In genomic region chr1:160184506-160184905, GRCm38 (mm10) we compare ENCODE assay signal across 8 mouse cellular contexts. TPM values are rescaled to one million over a fixed set of nuclear protein-coding genes. Genes with fewer than 3 reads are reported as not detected.
A peak's percentile ranks its signal among the peaks of the same experiment; 100 is the strongest.
DNase-seq lines count a peak whose midpoint lies in the region; ATAC-seq lines count a peak whose summit lies in the region.

No protein-coding gene starts in this region.

- H3K36me3 ChIP-seq in heart, embryonic 12.5 days, result no peaks in the 10 kb centered on the region
- H3K36me3 ChIP-seq in forebrain, embryonic 11.5 days (ENCODE audit: control insufficient read depth, insufficient read depth, low read length), result no peaks in the 10 kb centered on the region
- no peaks in the 10 kb centered on the region for H3K36me3 ChIP-seq in intestine, embryonic 14.5 days (ENCODE audit: control insufficient read depth, insufficient read depth, low read length)

- WGBS in heart, embryonic 12.5 days, result 18% methylated on average over 5 of the region's 5 CpGs
- 20% methylated on average over 5 of the region's 5 CpGs for WGBS in forebrain, embryonic 11.5 days
- 13% methylated on average over 5 of the region's 5 CpGs for WGBS in intestine, embryonic 14.5 days

- peak overlapping the region; percentile 16; the same call in 1 of the 2 replicates for H3K4me2 ChIP-seq in heart, embryonic 12.5 days
- H3K4me2 ChIP-seq in forebrain, embryonic 11.5 days (ENCODE audit: low read depth, low read length, severe bottlenecking), result no peak overlapping the region
- H3K4me2 ChIP-seq in intestine, embryonic 14.5 days (ENCODE audit: low read length), result no peak overlapping the region

- H3K27ac ChIP-seq in heart, embryonic 12.5 days (ENCODE audit: poor library complexity, severe bottlenecking), result no peak overlapping the region
- H3K27ac ChIP-seq in forebrain, embryonic 11.5 days (ENCODE audit: low read depth, low read length), result no peak overlapping the region
- no peak overlapping the region for H3K27ac ChIP-seq in intestine, embryonic 14.5 days (ENCODE audit: low read depth)

- H3K27me3 ChIP-seq in heart, embryonic 12.5 days (replicated peaks), result no peaks in the 10 kb centered on the region
- no peaks in the 10 kb centered on the region for H3K27me3 ChIP-seq in forebrain, embryonic 11.5 days (ENCODE audit: control insufficient read depth, insufficient read depth, low read length)
- H3K27me3 ChIP-seq in intestine, embryonic 14.5 days (replicated peaks; ENCODE audit: control insufficient read depth, insufficient read depth, low read length), result no peaks in the 10 kb centered on the region

- no peaks in the 10 kb centered on the region for H3K9me3 ChIP-seq in heart, embryonic 12.5 days (replicated peaks)
- no peaks in the 10 kb centered on the region for H3K9me3 ChIP-seq in forebrain, embryonic 11.5 days (ENCODE audit: control insufficient read depth, low read length)
- H3K9me3 ChIP-seq in intestine, embryonic 14.5 days (ENCODE audit: control insufficient read depth, low read length), result no peaks in the 10 kb centered on the region

- no peak overlapping the region for H3K9ac ChIP-seq in heart, embryonic 12.5 days
- no peak overlapping the region for H3K9ac ChIP-seq in forebrain, embryonic 11.5 days (ENCODE audit: low read length)
- H3K9ac ChIP-seq in intestine, embryonic 14.5 days (ENCODE audit: low read length), result no peak overlapping the region

- no peaks in the 10 kb centered on the region for H3K4me1 ChIP-seq in heart, embryonic 12.5 days (replicated peaks)
- H3K4me1 ChIP-seq in forebrain, embryonic 11.5 days (replicated peaks; ENCODE audit: control insufficient read depth, insufficient read depth, low read length), result no peaks in the 10 kb centered on the region
- no peaks in the 10 kb centered on the region for H3K4me1 ChIP-seq in intestine, embryonic 14.5 days (replicated peaks; ENCODE audit: control insufficient read depth, insufficient read depth, low read length)

- intact Hi-C loops in left cerebral cortex, postnatal 4 days (cut with DNase I), result loop anchor here (5.0 to 10.0 kb wide), 4 partner anchors 82 to 1470 kb away; partner anchors contain the start of gene Tnr

- no peak for ATAC-seq in heart, embryonic 12.5 days (ENCODE audit: insufficient number of reproducible peaks, low FRiP score)
- peak; percentile 82 for ATAC-seq in forebrain, embryonic 11.5 days (replicated peaks; ENCODE audit: low FRiP score)
- ATAC-seq in intestine, embryonic 14.5 days (replicated peaks; ENCODE audit: low FRiP score, low TSS enrichment, low read depth), result 0 out of 2 replicates have a peak, but pooled peaks have one; percentile 82

- H3K4me3 ChIP-seq in heart, embryonic 12.5 days, result no peak overlapping the region
- H3K4me3 ChIP-seq in forebrain, embryonic 11.5 days (ENCODE audit: low read depth, low read length), result no peak overlapping the region
- H3K4me3 ChIP-seq in intestine, embryonic 14.5 days (ENCODE audit: low read depth, low read length), result no peak overlapping the region

- no peak for DNase-seq in heart, adult 8-10 months (ENCODE audit: low spot score)
- peak; percentile 27 for DNase-seq in adrenal gland, postnatal 14 days
- peak; percentile 67 for DNase-seq in forebrain, embryonic 11.5 days (ENCODE audit: low spot score)
- DNase-seq in intestine, embryonic 14.5 days (ENCODE audit: low spot score), result peak; percentile 77
- peak; percentile 22 for DNase-seq in left cerebral cortex, postnatal 4 days
- DNase-seq in naive thymus-derived CD4-positive, alpha-beta T cell, adult 2 months (ENCODE audit: low read depth), result peak; percentile 36
- no peak for DNase-seq in spleen, postnatal 36 days (ENCODE audit: low spot score in 2 of 2)

RNA-seq across cellular contexts. Expression of gene Mrps14, which starts 10.5 kb away (rescaled TPM):
- 184 and 185 TPM in 2 replicates for polyA plus RNA-seq in heart, embryonic 12.5 days (2016; fragmentation: Nextera tagmentation; extraction: Ambion mirVana)
- total RNA-seq in heart, adult 8-10 months (2022), result 100 to 1,000 TPM; 101 to 106 (median 101) TPM
- total RNA-seq in adrenal gland, postnatal 14 days (2021), result 96.4 and 112 TPM in 2 replicates
- polyA plus RNA-seq in forebrain, embryonic 11.5 days (2014; fragmentation: Nextera tagmentation; extraction: Ambion mirVana), result 225 and 235 TPM in 2 replicates
- 262 and 276 TPM in 2 replicates for polyA plus RNA-seq in intestine, embryonic 14.5 days (2014; fragmentation: Nextera tagmentation; extraction: Ambion mirVana)
- total RNA-seq in left cerebral cortex, postnatal 4 days (2021), result 10 to 100 TPM; 41.1 to 48.1 TPM

RNA-seq across cellular contexts. Expression of gene Cacybp, which starts 28.2 kb away (rescaled TPM):
- 175 and 181 TPM in 2 replicates for polyA plus RNA-seq in heart, embryonic 12.5 days (2016; fragmentation: Nextera tagmentation; extraction: Ambion mirVana)
- total RNA-seq in heart, adult 8-10 months (2022), result 10 to 100 TPM; 58.8 to 76.3 (median 71.7) TPM
- total RNA-seq in adrenal gland, postnatal 14 days (2021), result 75.7 and 82.4 TPM in 2 replicates
- polyA plus RNA-seq in forebrain, embryonic 11.5 days (2014; fragmentation: Nextera tagmentation; extraction: Ambion mirVana), result 316 and 341 TPM in 2 replicates
- polyA plus RNA-seq in intestine, embryonic 14.5 days (2014; fragmentation: Nextera tagmentation; extraction: Ambion mirVana), result 235 TPM in 2 replicates
- 100 to 1,000 TPM; 122 to 128 TPM for total RNA-seq in left cerebral cortex, postnatal 4 days (2021)

RNA-seq across cellular contexts. Expression of gene Tnn, which starts 31.1 kb away (rescaled TPM):
- polyA plus RNA-seq in heart, embryonic 12.5 days (2016; fragmentation: Nextera tagmentation; extraction: Ambion mirVana), result 0.06 TPM in 1 of 2 replicates, not detected in the other
- total RNA-seq in heart, adult 8-10 months (2022), result not detected
- total RNA-seq in adrenal gland, postnatal 14 days (2021), result 0.30 and 0.60 TPM in 2 replicates
- polyA plus RNA-seq in forebrain, embryonic 11.5 days (2014; fragmentation: Nextera tagmentation; extraction: Ambion mirVana), result not detected in 2 replicates
- 10.5 and 11.9 TPM in 2 replicates for polyA plus RNA-seq in intestine, embryonic 14.5 days (2014; fragmentation: Nextera tagmentation; extraction: Ambion mirVana)
- total RNA-seq in left cerebral cortex, postnatal 4 days (2021), result under 1 TPM; 0.62 to 0.95 TPM

Comparison
In these comparisons a context has a peak if more than half of its experiments do, and no peak if none do; other contexts are left out.
1. DNase-seq: peak in adrenal gland, postnatal 14 days (single experiment), forebrain, embryonic 11.5 days (single experiment), intestine, embryonic 14.5 days (single experiment), left cerebral cortex, postnatal 4 days (single experiment) and naive thymus-derived CD4-positive, alpha-beta T cell, adult 2 months (single experiment); none in heart, adult 8-10 months (single experiment) and spleen, postnatal 36 days (0 of 2).